Mouse (Mus musculus) T-helper 17 cell (primary cell): ENCODE measurements around the gene Fam20c.

Experiments
- in situ Hi-C, 2 experiments: fragments of 300-600 bp; cut with MboI, MseI; formaldehyde crosslinking; loops; 1 replicate in 1 of 2; 2 replicates in 1 of 2; pipeline ENCODE4 v1.15.1; 2025; ENCODE audit warnings: high pct_unique_total_duplicates in 2 of 2

The Fam20c gene

GRCm38 (mm10) chr5:138790954-138791480 is 36.7 kb downstream of the Fam20c start:
- in situ Hi-C loops: no loop called here

GRCm38 (mm10) chr5:138801588-138802116 is 47.3 kb downstream of the Fam20c start:
- in situ Hi-C loops: no loop called here

GRCm38 (mm10) chr5:138804286-138804685 is 50.0 kb downstream of the Fam20c start:
- in situ Hi-C loops: no loop called here

- in situ Hi-C loops: no loop called here
These were observed 55.5 kb downstream of the Fam20c start for GRCm38 (mm10) chr5:138809767-138810166.

GRCm38 (mm10) chr5:138819780-138820179 is 65.5 kb downstream of the Fam20c start, which contains the start of gene Gm5294:
TSS of gene Gm5294 (plus strand) at chr5:138820080.
- in situ Hi-C loops: no loop called here

GRCm38 (mm10) chr5:138820717-138821332 is 66.5 kb downstream of the Fam20c start:
- in situ Hi-C loops: no loop called here

- in situ Hi-C loops: no loop called here
These were observed 70.8 kb downstream of the Fam20c start for GRCm38 (mm10) chr5:138825090-138825489.

- in situ Hi-C loops: no loop called here
These were observed 79.1 kb downstream of the Fam20c start for GRCm38 (mm10) chr5:138833406-138833805.

GRCm38 (mm10) chr5:138834910-138835309 is 80.6 kb downstream of the Fam20c start:
- in situ Hi-C loops: no loop called here

- in situ Hi-C loops: no loop called here
These were observed 86.7 kb downstream of the Fam20c start for GRCm38 (mm10) chr5:138840981-138841380.

GRCm38 (mm10) chr5:138843168-138843824 is 89.0 kb downstream of the Fam20c start:
- in situ Hi-C loops: no loop called here

GRCm38 (mm10) chr5:138846506-138846905 is 92.2 kb downstream of the Fam20c start:
- in situ Hi-C loops: loop anchor here (5.0 kb wide), 4 partner anchors 236 to 501 kb away; no protein-coding TSS in a partner anchor

GRCm38 (mm10) chr5:138848102-138848501 is 93.8 kb downstream of the Fam20c start:
- in situ Hi-C loops: loop anchor here (5.0 kb wide), 4 partner anchors 234 to 499 kb away; no protein-coding TSS in a partner anchor

- in situ Hi-C loops: loop anchor here (5.0 kb wide), 4 partner anchors 232 to 497 kb away; no protein-coding TSS in a partner anchor
These were observed 95.6 kb downstream of the Fam20c start for GRCm38 (mm10) chr5:138849682-138850461.

GRCm38 (mm10) chr5:138850462-138850844 is 96.1 kb downstream of the Fam20c start:
- in situ Hi-C loops: no loop called here

GRCm38 (mm10) chr5:138851296-138851780 is 97.0 kb downstream of the Fam20c start:
- in situ Hi-C loops: no loop called here

GRCm38 (mm10) chr5:138852151-138852550 is 97.8 kb downstream of the Fam20c start:
- in situ Hi-C loops: no loop called here

- in situ Hi-C loops: no loop called here
These were observed 99.0 kb downstream of the Fam20c start for GRCm38 (mm10) chr5:138853349-138853748.

GRCm38 (mm10) chr5:138857010-138857617 is 102.8 kb downstream of the Fam20c start:
- in situ Hi-C loops: loop anchor here in 1 of 2 experiments (5.0 kb wide), 1 partner anchor 140 kb away; the partner anchor contains the start of gene Pdgfa

- in situ Hi-C loops: loop anchor here in 1 of 2 experiments (5.0 kb wide), 1 partner anchor 139 kb away; the partner anchor contains the start of gene Pdgfa
These were observed 103.5 kb downstream of the Fam20c start for GRCm38 (mm10) chr5:138857811-138858251.
